Mouse (Mus musculus) telencephalon, adult 2 months (tissue): ENCODE measurements around the gene Sesn2.
A peak's percentile ranks its signal among the peaks of the same experiment; 100 is the strongest.

Experiments
- DNase-seq: peaks from one replicate; pipeline ENCODE4 v3.0.0-alpha.2; 2011; ENCODE audit warnings: low read depth, low spot score

Gene Sesn2

GRCm38 (mm10) chr4:132514555-132515135 lies 4.3 kb upstream of the Sesn2 start:
- peak; percentile 53 for DNase-seq

- no peak for DNase-seq
These were observed 3.3 kb upstream of the Sesn2 start for GRCm38 (mm10) chr4:132513395-132514273.

- no peak for DNase-seq
These were observed 1.8 kb upstream of the Sesn2 start for GRCm38 (mm10) chr4:132512080-132512479.

GRCm38 (mm10) chr4:132509621-132510296 lies 542 bp downstream of the Sesn2 start:
- no peak for DNase-seq

- no peak for DNase-seq
These were observed 3.1 kb downstream of the Sesn2 start for GRCm38 (mm10) chr4:132507210-132507609.

GRCm38 (mm10) chr4:132506250-132506649 lies 4.1 kb downstream of the Sesn2 start:
- DNase-seq = no peak

- DNase-seq = no peak
These were observed 4.5 kb downstream of the Sesn2 start for GRCm38 (mm10) chr4:132505800-132506199.

- DNase-seq = no peak
These were observed 5.1 kb downstream of the Sesn2 start for GRCm38 (mm10) chr4:132505034-132505738.

- DNase-seq = no peak
These were observed 7.0 kb downstream of the Sesn2 start for GRCm38 (mm10) chr4:132503344-132503743.

GRCm38 (mm10) chr4:132501639-132502038 lies 8.7 kb downstream of the Sesn2 start:
- DNase-seq = no peak

- no peak for DNase-seq
These were observed 15.9 kb downstream of the Sesn2 start for GRCm38 (mm10) chr4:132494271-132494918.

- no peak for DNase-seq
These were observed 17.9 kb downstream of the Sesn2 start for GRCm38 (mm10) chr4:132492178-132493060.

GRCm38 (mm10) chr4:132491748-132492147 lies 18.6 kb downstream of the Sesn2 start:
- DNase-seq = no peak

GRCm38 (mm10) chr4:132491057-132491456 lies 19.2 kb downstream of the Sesn2 start:
- no peak for DNase-seq

GRCm38 (mm10) chr4:132490273-132491010 lies 19.9 kb downstream of the Sesn2 start:
- DNase-seq = no peak

GRCm38 (mm10) chr4:132488976-132489375 lies 21.3 kb downstream of the Sesn2 start:
- no peak for DNase-seq

- no peak for DNase-seq
These were observed 21.8 kb downstream of the Sesn2 start for GRCm38 (mm10) chr4:132488521-132488920.

GRCm38 (mm10) chr4:132484820-132485219 lies 25.5 kb downstream of the Sesn2 start:
- DNase-seq = no peak

- DNase-seq = no peak
These were observed 26.1 kb downstream of the Sesn2 start for GRCm38 (mm10) chr4:132484231-132484630.
